Mouse (Mus musculus): ENCODE results near the gene Gm42906.

Gene Gm42906

DNA sequence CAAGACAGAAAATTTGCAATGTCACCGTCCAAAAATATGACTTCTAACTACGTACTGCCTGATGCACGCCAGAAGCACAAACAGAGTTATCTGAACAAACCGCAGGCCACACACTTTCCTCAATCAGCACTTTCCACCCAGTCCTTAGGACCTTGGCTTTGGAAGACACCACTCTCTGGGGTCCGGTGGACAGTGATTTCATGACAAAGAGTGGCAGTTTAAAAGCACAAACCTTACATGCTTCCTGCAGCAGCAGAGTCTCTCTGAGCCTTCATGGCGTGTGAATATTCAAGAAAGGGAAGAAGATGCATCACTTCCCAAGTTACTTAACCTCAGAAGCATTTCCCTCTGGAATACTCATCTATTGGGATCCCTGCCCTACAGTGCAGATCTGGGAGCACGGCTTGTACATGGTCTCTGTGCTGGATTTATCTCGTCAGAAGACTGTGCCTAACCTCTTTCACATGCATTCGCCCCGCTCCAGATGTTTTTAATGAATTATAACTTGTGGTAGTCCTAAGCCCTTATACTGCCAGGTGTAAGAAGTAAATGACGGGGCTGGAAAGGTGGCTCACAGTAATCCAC, 244.2 kb downstream of the Gm42906 start:
- DNase-seq: no peak

DNA sequence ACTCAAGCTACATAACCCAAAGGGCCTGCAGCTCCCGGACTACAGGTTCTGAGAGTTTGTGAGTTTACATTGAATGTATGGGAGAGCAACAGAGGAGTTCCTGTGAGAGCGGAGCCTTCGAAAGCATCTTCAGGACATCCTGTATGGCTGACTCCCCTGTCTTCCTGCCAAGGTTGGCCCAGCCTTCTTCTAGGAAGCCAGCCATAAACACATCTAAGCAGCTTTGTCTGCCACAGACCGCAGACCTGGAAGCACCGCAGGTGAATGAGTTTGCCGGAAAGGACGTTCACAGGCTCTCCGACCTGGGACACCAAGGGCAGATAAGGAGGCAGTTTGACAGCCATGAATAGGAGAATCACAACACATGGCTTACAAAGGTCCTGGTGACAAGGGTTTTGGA, 246.7 kb downstream of the Gm42906 start:
- no peak for DNase-seq

DNA sequence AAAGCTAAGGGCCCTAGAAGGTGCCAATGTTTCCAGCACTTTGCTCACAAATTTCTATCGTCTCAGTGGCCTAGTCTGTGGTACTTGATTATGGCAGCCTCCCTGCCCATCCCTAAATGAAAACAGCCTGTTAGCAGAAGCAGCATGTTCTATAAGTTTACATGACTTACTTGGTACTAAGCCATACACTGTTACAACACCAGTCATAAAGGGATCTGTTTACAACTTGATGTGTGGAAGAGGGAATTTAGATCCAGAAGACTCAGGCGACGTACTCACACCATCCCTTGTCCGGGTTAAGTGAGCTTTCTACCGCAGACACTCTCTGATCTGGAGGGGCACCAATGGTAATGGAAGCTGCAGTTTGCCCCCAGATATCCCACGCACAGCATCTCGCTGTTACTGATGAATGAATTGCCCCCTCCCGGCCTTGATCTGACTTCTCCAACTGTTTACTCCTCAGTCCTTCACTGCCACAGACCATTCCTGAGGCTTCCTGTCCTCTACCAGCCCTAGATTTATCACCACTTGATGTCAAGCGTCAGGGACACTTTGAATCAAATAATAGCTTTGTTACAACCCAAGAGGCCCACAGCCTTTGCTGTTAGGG, 247.7 kb downstream of the Gm42906 start:
- no peak for DNase-seq

DNA sequence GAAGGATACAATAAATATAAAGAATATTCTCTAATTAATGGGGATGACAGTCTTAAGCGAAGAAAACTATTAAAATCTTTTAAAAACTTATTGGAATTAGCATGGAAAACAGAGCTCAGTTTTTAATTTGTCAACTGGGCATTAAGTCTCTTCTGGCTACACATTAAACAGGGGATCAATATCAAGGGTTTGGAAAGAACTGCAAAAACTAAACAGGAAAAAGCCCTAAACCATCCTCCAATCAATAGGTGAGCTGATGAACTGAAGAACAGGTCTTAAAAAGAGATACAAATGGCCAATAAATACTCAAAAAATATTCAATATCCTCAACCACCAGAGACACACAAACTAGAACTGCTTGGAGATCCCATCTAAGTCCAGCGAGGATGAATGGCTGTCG, 250.8 kb downstream of the Gm42906 start:
- DNase-seq: no peak

DNA sequence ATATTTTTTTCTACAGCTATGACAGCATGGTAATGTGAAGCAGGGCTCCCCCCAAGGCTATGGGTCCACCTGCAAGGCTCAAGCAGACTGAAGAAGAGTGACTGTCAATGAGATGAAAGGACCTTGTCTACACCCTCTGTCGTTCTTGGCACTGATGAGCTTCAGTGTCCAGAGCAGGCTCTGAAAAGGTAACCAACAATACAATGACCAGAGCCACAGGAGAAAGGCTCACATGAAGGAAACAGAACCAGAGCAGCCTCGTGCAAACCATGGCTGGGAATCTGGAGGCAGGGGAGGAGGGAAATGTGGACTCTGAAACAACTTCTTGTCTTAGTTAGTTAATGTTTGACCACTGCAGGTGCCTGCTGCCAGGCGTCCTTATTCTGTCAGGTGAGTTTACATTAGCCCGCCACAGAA, 252.1 kb downstream of the Gm42906 start:
- DNase-seq: no peak

DNA sequence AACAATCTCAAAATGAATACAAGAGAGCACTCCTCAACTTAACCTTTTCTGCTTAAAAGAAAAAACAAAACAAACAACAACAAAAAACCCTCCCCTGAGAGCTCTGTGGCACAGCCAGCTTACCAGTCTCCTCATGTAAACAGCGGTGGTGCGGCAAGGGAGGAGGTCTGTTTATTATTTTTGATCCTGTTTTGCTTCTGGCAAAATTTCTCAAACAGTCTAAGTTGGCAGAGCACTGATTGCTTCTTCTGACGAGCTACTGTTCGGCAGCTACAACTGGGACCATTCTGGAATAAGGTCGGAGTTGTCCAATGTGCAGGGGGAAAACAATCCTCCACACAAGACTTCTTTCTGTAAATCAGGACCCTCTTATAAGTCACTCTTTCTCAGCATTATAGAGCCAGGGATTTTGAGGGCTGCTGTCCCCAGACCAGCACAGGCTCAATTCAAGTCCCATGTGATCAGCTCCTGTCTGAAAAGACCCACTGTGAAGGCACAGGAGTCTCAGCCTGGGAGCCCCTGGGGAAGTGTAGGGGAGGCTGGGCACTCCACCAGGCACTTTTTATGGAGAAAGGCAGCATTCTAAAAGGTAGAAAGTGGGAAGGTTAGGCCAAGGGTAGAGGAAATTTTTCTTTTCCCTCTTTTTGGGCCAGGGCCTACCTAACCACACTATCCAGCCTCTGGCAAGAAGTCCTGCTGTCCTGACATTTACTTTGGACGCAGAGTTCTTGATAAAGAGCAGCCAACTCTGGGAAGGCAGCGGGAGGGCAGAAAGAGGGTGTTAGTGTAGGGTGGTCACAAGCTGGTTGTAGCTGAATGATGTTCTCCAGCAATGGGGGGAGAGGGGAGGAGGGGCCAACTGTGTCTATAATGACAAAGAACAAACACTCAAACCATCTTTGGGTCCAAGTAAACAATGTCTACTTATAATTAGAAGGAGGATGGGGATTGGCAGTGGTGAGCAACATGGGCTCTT, 253.2 kb downstream of the Gm42906 start:
- no peak for DNase-seq

DNA sequence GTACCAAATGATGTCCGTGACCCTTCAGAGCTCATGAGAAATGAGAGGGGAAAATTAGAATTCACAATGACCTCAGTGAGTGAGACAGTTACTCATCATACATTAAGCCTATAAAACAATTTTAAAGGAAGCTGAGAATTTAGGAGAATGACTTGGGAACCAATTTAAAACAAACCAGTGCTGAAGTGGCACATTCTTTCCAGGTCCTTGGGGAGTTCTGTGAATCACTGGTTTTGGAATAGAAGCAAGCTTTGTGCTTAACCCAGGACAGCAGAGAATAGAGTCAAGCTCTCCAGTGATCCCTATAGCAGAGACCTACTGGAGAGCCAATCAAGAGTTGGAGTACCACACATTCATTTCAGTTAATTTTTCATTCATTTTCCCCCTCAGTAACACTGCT, 254.2 kb downstream of the Gm42906 start:
- no peak for DNase-seq

DNA sequence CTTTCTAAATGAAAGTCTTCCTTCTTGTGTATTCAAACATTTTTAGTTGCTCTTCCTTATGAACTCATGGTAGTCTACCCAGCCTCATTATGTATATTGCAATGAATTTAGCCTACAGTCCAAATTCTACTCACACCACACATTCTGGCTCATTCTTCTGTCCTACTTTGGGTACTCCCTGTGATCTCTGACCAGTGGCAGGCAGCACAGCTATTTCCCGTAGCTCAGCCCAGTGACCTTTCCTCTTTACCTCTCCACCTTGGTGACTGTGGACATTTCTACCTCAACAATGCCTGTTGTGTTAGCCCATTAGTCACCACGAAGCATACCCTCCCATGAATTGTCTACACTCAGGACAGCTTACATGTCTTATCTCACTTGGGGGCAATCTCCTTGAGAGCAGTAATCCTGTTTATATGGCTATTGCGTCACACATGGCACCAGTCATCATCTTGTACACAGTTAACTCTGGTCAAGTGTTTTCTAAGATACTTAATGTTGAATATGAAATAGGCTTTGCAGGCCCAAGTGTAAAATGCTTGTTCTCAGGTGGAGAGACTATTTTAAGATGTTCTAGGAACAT, 257.7 kb downstream of the Gm42906 start:
- no peak for DNase-seq

DNA sequence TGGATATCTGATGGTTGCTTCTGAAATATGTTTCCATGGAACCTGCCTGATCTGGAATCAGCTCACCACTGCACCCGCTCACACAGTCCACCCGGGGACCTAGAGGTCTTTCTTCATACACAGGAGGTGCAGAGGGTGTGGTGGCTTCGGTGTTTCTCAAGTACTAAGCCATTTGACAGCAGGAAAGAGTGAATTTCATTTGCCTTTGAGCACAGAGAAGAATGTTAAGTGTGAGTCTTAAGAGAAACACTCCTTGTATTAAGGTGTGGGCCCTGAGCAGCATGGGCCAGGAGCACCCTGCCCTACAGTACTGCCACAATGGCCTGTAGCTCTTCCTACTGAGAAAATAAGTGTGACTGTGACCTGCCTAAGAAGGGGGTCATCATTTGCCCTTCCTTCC, 259.8 kb downstream of the Gm42906 start:
- DNase-seq: no peak

DNA sequence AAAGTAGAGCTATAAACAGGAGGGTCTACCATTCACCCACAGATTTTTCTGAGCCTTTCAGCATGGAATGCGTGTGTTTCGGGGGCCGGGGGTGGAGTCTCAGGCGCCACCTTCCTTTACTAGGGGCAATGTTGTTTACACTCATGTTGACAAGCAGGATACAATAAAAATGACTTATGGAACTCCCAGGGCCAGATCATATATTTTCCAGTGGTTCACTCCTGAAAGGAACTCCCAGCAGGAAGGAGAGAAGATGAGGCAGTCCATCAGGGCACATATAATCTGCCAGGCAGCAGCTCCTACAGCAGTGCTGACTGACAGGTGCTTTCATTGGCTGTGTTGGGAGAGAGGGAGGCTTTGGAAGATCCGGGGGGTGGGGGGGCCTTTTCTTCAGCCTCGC, 260.3 kb downstream of the Gm42906 start:
- DNase-seq: no peak

DNA sequence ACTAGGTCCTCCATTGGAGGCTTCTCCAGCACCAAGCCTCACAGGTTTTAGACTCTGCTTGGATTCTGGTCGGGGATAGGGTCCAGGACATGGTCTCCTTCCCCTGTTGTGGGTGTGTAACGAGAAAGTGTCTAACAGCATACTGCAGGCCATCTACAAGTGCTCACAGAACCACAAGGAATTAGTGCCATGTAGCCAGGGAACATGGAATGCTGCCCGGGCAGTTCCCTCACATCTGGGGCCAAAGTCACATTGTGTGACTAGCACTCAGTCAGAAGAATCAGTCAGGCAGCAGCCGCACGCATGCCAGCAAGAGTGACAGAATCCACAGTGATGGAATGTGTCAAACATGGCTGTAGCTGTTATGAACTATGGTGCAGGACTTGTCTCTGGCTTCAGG, 261.7 kb downstream of the Gm42906 start:
- DNase-seq: peak; percentile 12

DNA sequence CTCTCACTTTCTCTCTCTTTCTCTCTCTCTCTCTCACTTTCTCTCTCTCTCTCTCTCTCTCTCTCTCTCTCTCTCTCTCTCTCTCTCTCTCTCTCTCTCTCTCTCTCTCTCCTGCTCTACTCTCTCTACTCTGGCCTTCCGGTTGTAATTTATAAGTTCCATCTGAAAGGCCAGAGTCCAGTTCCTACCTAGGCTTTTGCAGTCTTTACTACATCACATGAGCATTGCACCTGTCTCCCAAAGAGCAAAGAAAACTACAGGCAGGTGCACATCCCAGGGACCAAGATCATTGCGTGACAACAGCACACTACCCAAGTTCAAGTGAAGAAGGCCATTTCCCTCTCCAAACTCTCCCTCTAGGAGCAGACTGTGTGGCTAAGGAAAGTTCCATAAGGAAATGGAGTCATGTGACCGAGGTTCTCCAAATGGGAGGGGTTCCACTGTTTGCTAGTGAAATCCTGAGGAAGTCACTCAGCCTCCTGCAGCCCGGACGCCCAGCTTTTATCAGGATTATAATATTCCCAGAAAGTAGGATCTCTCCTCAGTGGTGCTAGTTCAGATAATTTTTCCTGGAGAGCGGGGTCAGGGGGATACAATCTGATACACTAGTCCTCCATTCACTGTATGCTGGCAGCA, 262.5 kb downstream of the Gm42906 start:
- no peak for DNase-seq

DNA sequence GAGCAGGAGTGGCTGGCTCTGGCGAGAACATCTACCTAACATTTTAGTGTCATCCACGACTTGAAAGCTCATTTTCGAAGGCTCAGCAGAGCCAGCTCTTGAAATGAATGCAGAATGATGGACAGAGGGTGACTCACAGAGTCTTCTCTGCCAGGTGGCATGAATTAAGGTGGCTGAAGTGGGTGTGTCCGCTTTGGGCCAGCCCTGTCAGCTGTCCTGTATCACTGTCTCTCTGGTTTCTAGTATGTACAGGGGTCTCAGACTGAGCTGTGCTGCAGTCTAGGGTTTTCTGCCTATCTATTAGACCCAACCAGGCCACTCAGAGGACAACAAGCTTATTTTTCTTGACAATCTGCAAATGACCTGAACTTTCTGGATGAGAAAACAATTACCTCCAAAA, 263.1 kb downstream of the Gm42906 start:
- DNase-seq: no peak

DNA sequence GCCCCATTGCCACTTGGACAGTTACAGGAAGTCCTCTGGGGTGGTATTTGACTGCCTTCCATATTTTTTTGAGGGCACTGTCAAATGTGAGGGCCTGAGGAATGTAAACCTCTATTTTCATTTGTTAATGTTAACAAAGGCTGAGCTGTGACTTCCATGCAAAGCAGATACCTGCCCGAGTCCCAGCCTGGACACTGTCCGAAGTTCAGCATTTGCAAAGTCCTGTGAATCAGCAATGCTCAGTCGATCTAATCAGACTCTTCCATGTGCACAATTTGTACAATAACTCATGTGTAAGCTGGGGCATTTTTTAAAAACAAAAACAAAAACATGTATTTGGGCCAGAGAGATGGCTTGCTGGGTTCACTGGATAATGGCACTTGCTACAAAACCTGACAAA, 265.3 kb downstream of the Gm42906 start:
- DNase-seq: no peak

DNA sequence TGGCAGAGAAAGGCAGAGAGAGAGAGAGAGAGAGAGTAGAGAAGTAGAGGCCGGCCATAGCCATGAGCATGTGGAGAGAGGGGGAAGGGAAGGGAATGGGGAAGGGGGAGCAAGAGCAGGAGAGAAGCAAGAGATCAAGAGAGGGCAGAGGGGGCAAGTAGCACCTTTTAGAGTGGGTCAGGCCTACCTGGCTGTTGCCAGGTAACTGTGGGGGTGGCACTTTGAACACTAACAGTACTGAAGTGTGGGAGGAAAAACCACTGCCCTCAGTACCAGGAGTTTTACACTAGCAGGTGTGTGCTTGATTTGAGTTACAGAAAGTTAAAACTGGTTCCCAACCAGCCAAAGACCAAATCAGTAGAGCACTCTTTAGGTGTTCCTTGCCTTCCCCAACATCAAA, 272.7 kb downstream of the Gm42906 start:
- no peak for DNase-seq

DNA sequence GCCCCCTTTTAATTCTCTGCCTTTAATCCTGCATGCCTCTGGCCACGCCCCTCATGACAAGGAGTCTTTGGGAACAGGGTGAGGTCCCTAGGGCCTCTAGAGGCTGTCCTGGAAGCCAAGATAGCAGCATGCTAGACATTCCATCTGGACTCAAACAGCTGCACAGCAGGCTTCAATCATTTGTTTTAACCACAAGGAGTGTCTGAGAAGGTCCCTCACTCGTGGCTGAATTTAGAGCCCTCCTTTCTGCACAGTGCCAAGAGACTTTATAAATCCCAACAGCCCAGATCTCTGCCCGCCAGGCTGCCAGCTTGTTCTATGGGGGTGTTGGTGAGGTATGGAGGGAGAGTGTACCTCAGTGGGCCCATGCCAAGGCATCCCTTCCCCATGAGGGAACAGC, 273.2 kb downstream of the Gm42906 start:
- no peak for DNase-seq

DNA sequence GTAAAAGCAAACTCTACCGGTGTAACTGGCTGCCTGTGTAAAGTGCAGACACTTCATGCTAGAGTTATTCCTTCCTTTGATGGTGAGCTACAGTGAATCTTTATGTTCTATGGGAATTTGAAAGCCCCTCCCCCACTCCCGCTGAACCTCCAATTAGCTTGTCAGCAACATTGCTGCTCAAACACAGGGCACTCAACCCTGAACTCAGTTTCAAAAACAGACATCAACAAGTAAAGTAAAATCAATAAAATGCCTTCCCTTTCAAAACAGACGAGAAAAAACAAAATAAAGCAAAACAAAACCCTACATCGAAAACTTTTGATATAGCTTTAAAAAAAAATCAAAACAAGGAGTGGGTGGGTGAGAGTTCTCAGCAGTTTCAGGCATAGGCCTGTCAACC, 273.9 kb downstream of the Gm42906 start:
- DNase-seq: no peak

DNA sequence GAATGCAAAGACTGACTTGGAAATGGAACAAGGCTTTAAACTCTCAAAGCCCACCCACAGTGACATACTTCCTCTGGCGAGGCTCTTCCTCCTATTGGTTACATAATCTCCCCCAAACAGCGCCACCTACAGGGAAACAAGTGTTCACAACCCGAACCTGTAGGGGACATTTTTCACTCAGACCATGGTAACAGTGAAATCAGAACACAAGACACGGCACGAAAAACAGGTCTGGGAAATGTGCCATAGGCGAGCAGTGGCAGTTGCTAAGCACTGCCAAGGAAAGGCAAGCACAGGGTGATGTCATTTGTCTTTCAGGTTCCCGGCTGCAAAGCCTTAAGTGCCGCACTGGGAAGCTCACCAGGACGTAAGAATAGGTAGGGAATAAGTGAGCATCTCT, 276.4 kb downstream of the Gm42906 start:
- no peak for DNase-seq

DNA sequence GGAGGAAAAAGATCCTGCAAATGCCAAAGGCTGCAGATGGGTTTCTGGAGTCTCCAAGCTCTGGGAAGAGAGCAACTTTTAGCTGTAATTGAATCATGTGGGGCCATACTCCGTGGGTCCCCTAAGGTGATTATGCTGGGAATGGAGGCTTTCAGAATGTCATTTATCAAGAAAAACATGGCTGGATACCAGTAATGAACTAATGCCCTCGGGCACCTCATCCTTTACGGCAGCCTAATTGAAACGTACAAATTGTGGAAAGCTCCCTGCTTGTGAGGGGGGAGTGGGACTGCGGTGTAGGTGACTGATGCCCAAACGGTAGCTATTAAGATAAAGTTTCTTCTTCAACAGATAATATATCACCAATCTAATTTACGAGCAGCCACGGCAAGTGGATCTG, 278.5 kb downstream of the Gm42906 start:
- DNase-seq: no peak

DNA sequence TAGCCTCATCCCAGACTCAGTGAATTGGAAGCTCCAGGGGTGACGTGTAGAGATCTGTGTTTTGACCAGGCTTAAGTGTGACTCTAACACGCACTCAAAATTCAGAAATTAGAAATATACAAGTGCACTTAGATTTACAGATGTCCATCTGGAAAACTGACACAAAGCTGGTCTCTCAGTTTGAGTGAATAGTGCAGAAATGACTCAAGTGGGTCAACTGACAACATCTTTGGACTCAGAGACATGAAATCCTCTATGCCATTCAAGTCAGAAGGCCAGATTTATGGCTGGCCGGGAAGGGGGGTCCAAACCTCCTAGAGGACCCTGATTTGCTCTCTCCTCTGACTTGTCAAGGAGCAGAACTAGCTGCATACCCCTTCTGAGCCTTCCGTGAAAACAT, 279.9 kb downstream of the Gm42906 start:
- no peak for DNase-seq

DNA sequence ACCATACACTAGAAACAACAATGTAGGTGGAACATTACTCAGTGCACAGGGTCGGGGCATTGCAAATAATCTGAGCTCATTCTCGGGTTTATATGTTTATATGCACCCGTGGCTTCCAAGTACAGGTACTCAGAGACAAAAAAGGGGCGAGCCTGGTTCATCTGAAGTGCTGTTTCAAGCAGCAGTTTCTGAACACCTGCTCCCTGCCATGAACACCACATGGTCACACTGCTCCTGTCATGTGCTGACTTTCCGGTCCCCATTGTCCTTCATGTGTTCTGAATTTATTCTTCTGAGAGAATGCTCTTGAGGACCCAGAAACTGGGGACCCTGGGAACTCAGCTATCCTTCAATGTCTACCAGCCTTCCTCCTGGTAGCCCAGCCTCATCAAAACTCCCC, 282.2 kb downstream of the Gm42906 start:
- no peak for DNase-seq

DNA sequence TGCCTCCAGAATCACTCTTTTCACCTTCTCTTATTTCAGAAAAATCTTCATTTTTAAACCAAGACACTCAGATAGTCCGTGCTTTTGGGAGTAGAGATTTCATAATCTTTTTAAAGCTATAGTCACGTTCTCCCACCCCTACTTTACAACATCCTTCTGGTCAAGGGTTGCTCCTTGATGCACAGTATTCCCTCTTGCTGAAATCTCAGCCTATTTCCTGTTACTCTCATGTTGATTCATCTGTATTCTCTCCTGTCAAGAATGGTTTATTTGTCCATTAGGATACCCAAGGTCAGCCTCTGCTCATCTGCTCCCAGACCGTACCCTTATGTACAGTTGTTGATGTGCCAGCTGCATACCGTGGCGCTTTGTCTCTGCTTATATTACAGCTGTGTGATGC, 284.0 kb downstream of the Gm42906 start:
- DNase-seq: no peak
